ENCODE assay signal across 8 mouse cellular contexts in the genomic region with DNA sequence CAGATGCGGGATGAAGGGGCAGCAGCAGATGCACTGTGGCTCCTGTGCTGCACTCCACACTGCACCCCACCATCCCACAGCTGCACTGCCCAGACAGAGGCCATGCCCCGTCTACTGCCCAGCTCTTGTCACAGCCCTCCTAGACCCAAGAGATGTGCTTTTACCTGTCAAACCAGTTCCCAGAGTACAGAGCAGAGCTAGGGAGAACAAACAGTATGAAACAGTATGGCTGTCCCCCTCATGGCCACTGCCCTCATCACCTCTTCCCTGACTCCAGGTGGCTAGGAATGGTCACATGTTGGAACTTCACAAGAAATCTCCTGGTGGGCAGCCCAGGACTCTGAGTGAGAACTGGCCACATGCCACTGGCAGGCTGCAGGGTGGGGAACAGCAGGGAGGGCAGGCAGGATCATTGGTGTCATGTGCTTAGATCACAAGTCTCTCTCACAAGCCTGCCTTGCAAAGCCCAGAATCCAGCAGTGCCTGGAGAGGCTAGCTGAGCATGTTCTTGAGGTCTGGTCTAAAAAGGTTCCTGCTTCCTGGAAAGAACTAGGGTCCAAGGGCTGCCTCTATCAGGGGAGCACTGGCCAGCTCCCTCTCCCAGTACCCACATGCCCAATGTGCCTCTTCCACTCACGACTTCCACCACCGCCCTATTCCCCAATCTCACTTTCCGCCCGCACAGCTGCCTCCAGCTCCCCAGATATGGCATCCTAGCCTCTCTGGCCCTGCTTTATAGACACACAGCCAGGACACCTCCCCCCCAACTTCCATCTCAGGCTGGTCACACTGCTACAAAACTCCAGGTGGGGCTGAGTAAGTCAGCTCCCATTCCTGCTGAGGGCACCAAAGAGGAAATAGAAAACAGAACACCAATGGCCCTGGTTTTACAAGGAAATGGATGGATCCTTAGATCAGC. TPM values are rescaled to one million over a fixed set of nuclear protein-coding genes. Genes with fewer than 3 reads are reported as not detected.
DNase-seq lines count a peak whose midpoint lies in the region; ATAC-seq lines count a peak whose summit lies in the region.
"Had no signal": no experiment of that assay in that cellular context is flagged by ENCODE, and none has a peak within 500 bp of the region (broad histone marks: within the 10 kb centered on the region; RNA-seq: fewer than 3 reads in every experiment).

No protein-coding gene starts in this region.

- H3K4me2 ChIP-seq in kidney, embryonic 16.5 days (replicated peaks; ENCODE audit: low read depth, low read length), result no peak overlapping the region
- 0 out of 2 replicates have a peak overlapping the region, but pooled peaks have one; percentile 5 for H3K4me2 ChIP-seq in embryonic facial prominence, embryonic 13.5 days

- peak; percentile 32 for DNase-seq in kidney, postnatal 10 days
- DNase-seq in heart, postnatal 10 days, result peak; percentile 48 to 53
- peak; percentile 28 for DNase-seq in lung, postnatal 10 days
- no peak for DNase-seq in layer of hippocampus, adult 9-11 months

- H3K36me3 ChIP-seq in kidney, embryonic 16.5 days (ENCODE audit: insufficient read depth, low read length), result peaks cover 15% of the 10 kb centered on the region
- peaks cover 28% of the 10 kb centered on the region for H3K36me3 ChIP-seq in embryonic facial prominence, embryonic 13.5 days

- no peak overlapping the region for H3K27ac ChIP-seq in kidney, embryonic 16.5 days (ENCODE audit: low read length)
- no peak overlapping the region for H3K27ac ChIP-seq in embryonic facial prominence, embryonic 13.5 days

- intact Hi-C loops in heart, postnatal 10 days (cut with DNase I), result no loop called here

- no peak for ATAC-seq in kidney, embryonic 16.5 days (ENCODE audit: low FRiP score, low TSS enrichment)
- no peak for ATAC-seq in embryonic facial prominence, embryonic 13.5 days (ENCODE audit: insufficient number of reproducible peaks, insufficient read depth, low FRiP score, low TSS enrichment, low read depth)
- no peak for ATAC-seq in activated CD4-positive, CD25-positive, alpha-beta regulatory T cell, adult 4 months

- 89% methylated on average over 6 of the region's 6 CpGs for WGBS in kidney, embryonic 16.5 days
- WGBS in embryonic facial prominence, embryonic 13.5 days, result 84% methylated on average over 6 of the region's 6 CpGs

- no peak overlapping the region; the same call in 1 of the 2 replicates for H3K9ac ChIP-seq in kidney, embryonic 16.5 days (replicated peaks; ENCODE audit: low read length)
- peak overlapping the region; percentile 2 for H3K9ac ChIP-seq in embryonic facial prominence, embryonic 13.5 days

- H3K27me3 ChIP-seq in kidney, embryonic 16.5 days (ENCODE audit: insufficient read depth, low read length), result no peaks in the 10 kb centered on the region
- H3K27me3 ChIP-seq in embryonic facial prominence, embryonic 13.5 days, result no peaks in the 10 kb centered on the region

- H3K4me3 ChIP-seq in kidney, embryonic 16.5 days (ENCODE audit: low read length), result no peak overlapping the region
- H3K4me3 ChIP-seq in embryonic facial prominence, embryonic 13.5 days, result 0 out of 2 replicates have a peak overlapping the region, but pooled peaks have one; percentile 0

- no peaks in the 10 kb centered on the region for H3K9me3 ChIP-seq in kidney, embryonic 16.5 days (ENCODE audit: low read length)
- no peaks in the 10 kb centered on the region for H3K9me3 ChIP-seq in embryonic facial prominence, embryonic 13.5 days

- H3K4me1 ChIP-seq in kidney, embryonic 16.5 days (ENCODE audit: insufficient read depth, low read length), result peaks cover 35% of the 10 kb centered on the region
- peaks cover 46% of the 10 kb centered on the region for H3K4me1 ChIP-seq in embryonic facial prominence, embryonic 13.5 days

RNA-seq across cellular contexts. Expression of gene Ppp1r37, which starts 4.6 kb away (rescaled TPM):
- 21.9 and 23.9 TPM in 2 replicates for polyA plus RNA-seq in kidney, embryonic 16.5 days (2015; fragmentation: Nextera tagmentation; extraction: Ambion mirVana)
- 26.0 and 30.3 TPM in 2 replicates for polyA plus RNA-seq in embryonic facial prominence, embryonic 13.5 days (2015; fragmentation: Nextera tagmentation; extraction: Ambion mirVana)
- 10 to 100 TPM; 43.1 to 46.2 TPM for total RNA-seq in heart, postnatal 10 days (2021)
- polyA plus RNA-seq in activated CD4-positive, CD25-positive, alpha-beta regulatory T cell, adult 4 months (2017; shearing (Covaris generic)), result 1 to 10 TPM; 3.2 TPM

RNA-seq across cellular contexts. Expression of gene Zfp296, which starts 18.8 kb away (rescaled TPM):
- polyA plus RNA-seq in kidney, embryonic 16.5 days (2015; fragmentation: Nextera tagmentation; extraction: Ambion mirVana), result 0.46 and 0.71 TPM in 2 replicates
- 0.67 and 0.83 TPM in 2 replicates for polyA plus RNA-seq in embryonic facial prominence, embryonic 13.5 days (2015; fragmentation: Nextera tagmentation; extraction: Ambion mirVana)
- not detected for total RNA-seq in heart, postnatal 10 days (2021)
- 1 to 10 TPM in 1 of 2 experiments, under 1 TPM in 1; 0.46 to 2.3 TPM for polyA plus RNA-seq in activated CD4-positive, CD25-positive, alpha-beta regulatory T cell, adult 4 months (2017; shearing (Covaris generic))

RNA-seq across cellular contexts. Expression of gene Gemin7, which starts 19.2 kb away (rescaled TPM):
- 169 and 183 TPM in 2 replicates for polyA plus RNA-seq in kidney, embryonic 16.5 days (2015; fragmentation: Nextera tagmentation; extraction: Ambion mirVana)
- polyA plus RNA-seq in embryonic facial prominence, embryonic 13.5 days (2015; fragmentation: Nextera tagmentation; extraction: Ambion mirVana), result 169 and 174 TPM in 2 replicates
- 10 to 100 TPM; 54.5 to 58.0 TPM for total RNA-seq in heart, postnatal 10 days (2021)
- polyA plus RNA-seq in activated CD4-positive, CD25-positive, alpha-beta regulatory T cell, adult 4 months (2017; shearing (Covaris generic)), result 10 to 100 TPM; 88.3 to 91.8 TPM

RNA-seq across cellular contexts. Expression of gene Nkpd1, which starts 40.6 kb away (rescaled TPM):
- 0.11 and 0.14 TPM in 2 replicates for polyA plus RNA-seq in kidney, embryonic 16.5 days (2015; fragmentation: Nextera tagmentation; extraction: Ambion mirVana)
- polyA plus RNA-seq in embryonic facial prominence, embryonic 13.5 days (2015; fragmentation: Nextera tagmentation; extraction: Ambion mirVana), result 0.08 and 0.15 TPM in 2 replicates
- not detected for total RNA-seq in heart, postnatal 10 days (2021)
- polyA plus RNA-seq in activated CD4-positive, CD25-positive, alpha-beta regulatory T cell, adult 4 months (2017; shearing (Covaris generic)), result not detected
- total RNA-seq: neutrophil, adult 5-6 weeks had no signal

RNA-seq across cellular contexts. Expression of gene Clasrp, which starts 46.0 kb away (rescaled TPM):
- 52.6 and 55.8 TPM in 2 replicates for polyA plus RNA-seq in kidney, embryonic 16.5 days (2015; fragmentation: Nextera tagmentation; extraction: Ambion mirVana)
- 61.2 and 73.9 TPM in 2 replicates for polyA plus RNA-seq in embryonic facial prominence, embryonic 13.5 days (2015; fragmentation: Nextera tagmentation; extraction: Ambion mirVana)
- total RNA-seq in heart, postnatal 10 days (2021), result 10 to 100 TPM; 24.1 to 29.5 TPM
- 1 to 10 TPM; 8.4 to 9.7 TPM for polyA plus RNA-seq in activated CD4-positive, CD25-positive, alpha-beta regulatory T cell, adult 4 months (2017; shearing (Covaris generic))
